Mouse (Mus musculus): ENCODE results near the gene Nsd1.
A peak's percentile ranks its signal among the peaks of the same experiment; 100 is the strongest.
"Not testable (repeated sequence)": the region's sequence is repeated elsewhere in the genome, so short reads cannot be mapped to it uniquely, and the experiment has no call there.

Gene Nsd1

DNA sequence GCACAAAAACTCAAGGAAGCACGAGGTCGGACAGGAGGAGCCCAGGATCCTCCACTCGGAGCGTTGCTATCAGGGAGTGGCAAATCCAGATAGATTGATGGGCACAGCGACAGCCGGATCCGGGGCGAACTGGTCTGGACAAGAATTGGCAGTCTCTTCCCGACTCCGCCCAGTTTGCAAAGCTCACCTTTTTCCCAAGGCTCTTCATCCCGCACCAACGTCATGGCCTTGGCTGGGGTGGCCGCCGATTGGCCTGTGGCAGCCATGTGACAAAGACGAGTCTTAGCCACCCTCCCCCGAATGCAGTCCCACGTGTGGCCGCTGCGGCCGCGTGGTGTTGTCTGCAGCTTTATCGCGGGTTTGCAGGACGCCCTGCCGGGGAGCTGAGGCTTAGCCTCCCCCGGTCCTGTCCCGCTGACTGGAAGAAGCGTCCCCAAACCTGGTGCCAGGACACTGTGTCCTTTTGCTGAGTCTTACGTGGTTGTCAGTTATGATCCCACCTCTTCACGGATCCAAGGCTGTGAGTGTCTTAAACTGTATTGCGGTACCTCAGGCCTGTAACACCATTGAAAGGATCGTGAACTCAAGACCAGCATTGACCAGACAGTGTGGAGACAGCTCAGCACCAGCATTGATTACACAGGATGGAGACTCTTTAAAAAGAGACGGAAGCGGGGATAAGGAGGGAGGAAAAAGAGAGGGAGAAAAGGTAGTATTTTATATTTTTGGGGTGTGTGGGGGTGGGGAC, 19.3 kb upstream of the Nsd1 start:
- DNase-seq (ENCODE audit: low spot score), result peak; percentile 99

DNA sequence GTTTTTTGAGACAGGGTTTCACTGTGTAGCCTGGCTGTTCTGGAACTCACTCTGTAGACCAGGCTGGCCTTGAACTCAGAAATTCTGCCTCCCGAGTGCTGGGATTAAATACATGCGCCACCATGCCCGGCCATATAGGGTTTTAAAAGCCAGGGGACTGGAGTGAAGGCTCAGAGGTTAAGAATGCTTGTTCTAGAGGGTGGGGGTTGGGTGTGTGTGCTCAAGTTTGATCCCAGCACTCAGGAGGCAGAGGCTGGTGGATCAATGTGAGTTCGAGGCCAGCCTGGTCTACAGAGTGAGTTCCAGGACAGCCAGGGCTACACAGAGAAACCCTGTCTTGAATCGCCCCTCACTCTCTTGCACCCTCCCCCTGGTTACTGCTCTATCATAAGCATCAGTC, 18.0 kb upstream of the Nsd1 start:
- no peak for DNase-seq (ENCODE audit: low spot score)

DNA sequence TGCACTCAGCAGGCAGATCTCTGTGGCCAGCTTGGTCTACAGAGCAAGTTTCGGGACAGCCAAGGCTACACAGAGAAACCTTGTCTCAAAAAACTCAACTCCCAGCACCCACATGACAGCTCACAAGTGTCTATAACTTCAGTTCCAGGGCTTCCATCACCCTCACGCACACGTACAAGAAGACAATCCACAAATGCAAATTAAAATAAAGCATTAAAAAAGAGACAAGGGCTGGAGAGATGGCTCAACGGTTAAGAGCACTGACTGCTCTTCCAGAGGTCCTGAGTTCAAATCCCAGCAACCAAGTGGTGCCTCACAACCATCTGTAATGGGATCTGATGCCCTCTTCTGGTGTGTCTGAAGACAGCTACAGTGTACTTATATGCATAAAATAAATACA, 6.8 kb upstream of the Nsd1 start:
- DNase-seq (ENCODE audit: low spot score), result not testable (repeated sequence)

DNA sequence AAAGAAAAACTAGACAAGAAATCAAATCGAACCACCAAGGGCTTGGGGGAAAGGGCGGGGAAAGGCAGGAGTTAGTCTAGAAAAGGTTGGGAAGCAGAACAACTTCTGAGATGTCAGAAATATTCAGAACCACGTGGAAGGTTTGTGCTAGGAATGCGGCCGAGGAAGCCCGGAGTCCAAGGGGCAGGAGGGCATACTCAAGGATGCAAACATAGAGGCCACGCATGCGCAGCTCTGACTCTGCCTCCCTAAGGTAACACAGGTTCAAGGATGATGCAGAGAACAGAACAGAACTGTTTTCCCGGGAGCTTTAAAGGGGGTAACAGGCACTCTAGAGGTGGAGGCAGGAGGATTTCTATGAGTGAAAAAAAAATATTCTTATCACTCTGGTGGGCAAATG, 5.8 kb upstream of the Nsd1 start:
- no peak for DNase-seq (ENCODE audit: low spot score)

- no peak for DNase-seq (ENCODE audit: low spot score)
These were observed 4.8 kb upstream of the Nsd1 start for GRCm38 (mm10) chr13:55204667-55205389.

GRCm38 (mm10) chr13:55205448-55206205, 4.0 kb upstream of the Nsd1 start:
- DNase-seq (ENCODE audit: low spot score), result no peak

- DNase-seq (ENCODE audit: low spot score), result peak; percentile 15
These were observed 539 bp upstream of the Nsd1 start for GRCm38 (mm10) chr13:55208837-55209648.

DNA sequence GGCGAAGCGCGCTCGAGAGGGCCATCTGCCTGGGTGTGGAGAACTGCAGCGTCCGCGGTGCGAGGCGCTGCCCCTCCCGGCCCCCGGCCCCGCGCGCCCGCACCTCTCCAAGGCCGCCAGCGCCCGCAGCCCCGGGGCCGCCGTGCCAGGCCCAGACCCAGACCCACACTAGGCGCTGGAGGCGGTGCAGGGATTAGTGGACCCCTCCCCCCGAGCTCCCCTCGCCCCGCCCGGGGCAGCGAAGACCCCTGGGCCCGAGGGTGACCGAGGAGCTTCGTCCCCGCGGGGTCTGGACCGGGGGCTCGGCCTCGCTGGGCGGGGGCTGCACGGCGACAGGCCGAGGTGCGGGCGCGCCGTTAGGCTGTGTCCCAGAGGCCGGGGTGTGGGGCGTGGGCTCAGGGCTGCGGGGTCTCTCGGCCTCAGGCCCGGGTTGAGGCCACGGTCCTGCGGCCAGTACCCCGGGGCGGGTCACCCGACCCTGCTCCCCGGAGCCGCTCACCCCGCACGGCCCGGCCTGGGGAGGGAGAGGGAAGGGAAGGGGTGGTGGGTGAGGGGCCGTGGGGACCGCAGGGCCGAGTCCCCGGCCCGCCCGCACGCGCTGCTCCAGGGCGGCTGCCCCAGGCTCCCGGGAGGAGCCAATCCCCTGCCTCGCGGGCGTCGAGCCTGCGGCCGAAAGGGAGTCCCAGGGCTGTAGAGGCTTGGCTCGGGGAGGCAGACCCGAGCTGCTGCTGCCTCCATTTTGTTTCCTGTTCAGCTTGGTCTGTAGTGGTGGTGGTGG, 800 bp downstream of the Nsd1 start:
- DNase-seq (ENCODE audit: low spot score), result peak; percentile 81

GRCm38 (mm10) chr13:55210971-55211220, 1.3 kb downstream of the Nsd1 start:
- DNase-seq (ENCODE audit: low spot score), result no peak

DNA sequence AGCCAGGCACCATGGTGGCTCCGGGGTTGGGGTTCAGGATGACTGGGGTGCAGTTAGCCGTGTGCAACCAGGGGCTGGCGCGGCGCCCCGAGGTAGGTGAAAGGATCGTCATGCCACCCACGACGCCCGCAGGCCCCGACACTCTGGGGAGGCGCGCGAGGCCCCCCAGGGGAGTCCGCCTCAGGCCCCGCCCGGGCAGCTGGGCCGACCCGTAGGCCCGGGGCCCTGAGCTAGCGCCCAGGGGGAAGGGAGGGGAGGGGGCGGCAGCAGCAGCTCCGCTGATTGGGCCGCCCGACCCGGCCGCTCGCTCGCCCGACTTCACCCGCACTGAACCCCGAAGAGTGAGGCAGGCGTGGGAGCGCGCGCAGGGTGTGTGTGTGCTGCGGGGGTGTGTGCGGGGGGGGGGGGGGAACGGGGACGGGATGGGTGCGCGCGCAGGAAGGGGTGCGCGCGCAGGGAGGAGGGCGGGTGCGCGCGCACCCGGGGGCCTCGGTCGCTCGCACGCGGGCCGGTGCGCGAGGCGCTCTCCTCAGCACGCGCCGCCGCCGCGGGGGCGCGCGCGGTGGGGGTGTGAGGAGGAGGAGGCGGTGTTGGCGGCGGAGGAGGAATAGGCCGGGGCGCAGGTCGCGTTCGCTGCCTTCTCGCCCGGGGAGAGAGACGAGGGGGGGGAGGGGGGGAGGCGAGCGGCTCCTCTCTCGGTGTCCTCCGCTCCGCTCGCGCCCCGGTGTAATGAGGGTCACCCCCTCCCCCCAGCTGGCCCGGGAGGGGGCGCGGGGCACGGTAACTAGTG, 1.8 kb downstream of the Nsd1 start:
- DNase-seq (ENCODE audit: low spot score), result peak; percentile 92

DNA sequence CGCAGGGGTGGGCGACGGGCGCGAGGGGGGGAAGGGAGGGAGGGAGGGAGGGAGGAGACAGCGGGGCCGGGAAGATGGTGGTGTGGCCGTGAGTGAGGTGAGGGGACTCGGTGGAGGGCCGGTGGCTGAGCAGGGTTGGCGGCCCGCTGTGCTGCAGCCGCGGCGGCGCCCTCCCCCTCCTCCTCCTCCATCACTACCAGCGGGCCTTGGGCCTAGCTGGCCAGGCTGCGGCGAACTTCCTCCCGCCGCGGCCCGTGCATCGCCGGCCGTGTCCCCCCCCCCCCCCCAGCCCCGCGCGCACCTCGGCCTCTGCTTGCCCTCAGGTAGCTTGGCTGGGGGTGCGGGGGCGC, 2.4 kb downstream of the Nsd1 start:
- peak; percentile 76 for DNase-seq (ENCODE audit: low spot score)

GRCm38 (mm10) chr13:55212361-55213137, 3.0 kb downstream of the Nsd1 start:
- peak; percentile 54 for DNase-seq (ENCODE audit: low spot score)

- DNase-seq (ENCODE audit: low spot score), result no peak
These were observed 3.7 kb downstream of the Nsd1 start for GRCm38 (mm10) chr13:55213138-55213806.

DNA sequence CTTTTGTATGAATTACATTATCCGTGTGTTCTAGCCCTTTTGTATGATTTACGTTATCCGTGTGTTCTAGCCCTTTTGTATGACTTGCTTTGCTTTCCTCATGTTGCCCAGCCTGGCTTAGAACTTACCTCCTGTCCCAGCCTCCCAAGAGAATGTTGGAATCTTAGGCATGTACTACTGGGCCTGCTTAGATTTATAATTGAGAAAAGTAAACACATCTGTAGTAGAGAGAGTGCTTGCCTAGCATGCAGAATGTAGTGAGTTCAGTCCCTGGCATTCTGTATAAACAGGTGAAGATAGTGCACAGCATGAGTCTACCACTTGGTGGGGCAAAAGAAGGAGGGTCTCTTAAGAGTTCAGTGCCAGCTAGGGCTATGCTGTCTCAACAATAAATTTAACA, 14.8 kb downstream of the Nsd1 start:
- DNase-seq (ENCODE audit: low spot score), result no peak

GRCm38 (mm10) chr13:55230701-55231100, 21.1 kb downstream of the Nsd1 start:
- DNase-seq (ENCODE audit: low spot score), result no peak

GRCm38 (mm10) chr13:55243205-55243604, 33.6 kb downstream of the Nsd1 start:
- DNase-seq (ENCODE audit: low spot score), result no peak

DNA sequence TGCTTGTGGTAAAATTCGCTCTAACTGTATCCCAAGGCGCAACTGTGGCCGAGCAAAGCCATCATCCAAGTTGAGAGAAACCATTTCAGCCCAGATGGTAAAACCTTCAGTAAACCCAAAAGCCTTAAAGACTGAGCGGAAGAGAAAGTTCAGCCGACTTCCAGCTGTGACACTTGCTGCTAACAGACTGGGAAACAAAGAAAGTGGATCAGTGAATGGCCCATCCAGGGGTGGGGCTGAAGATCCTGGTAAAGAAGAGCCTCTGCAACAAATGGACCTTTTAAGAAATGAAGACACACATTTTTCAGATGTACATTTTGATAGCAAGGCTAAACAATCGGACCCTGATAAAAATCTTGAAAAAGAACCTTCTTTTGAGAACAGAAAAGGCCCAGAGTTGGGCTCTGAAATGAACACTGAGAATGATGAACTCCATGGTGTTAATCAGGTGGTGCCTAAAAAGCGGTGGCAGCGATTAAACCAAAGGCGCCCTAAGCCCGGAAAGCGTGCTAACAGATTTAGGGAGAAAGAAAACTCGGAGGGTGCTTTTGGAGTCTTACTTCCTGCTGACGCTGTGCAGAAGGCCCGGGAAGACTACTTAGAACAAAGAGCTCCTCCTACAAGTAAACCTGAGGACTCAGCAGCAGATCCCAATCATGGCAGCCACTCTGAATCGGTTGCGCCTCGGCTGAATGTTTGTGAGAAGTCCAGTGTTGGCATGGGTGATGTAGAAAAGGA, 37.9 kb downstream of the Nsd1 start:
- DNase-seq (ENCODE audit: low spot score), result no peak

- DNase-seq (ENCODE audit: low spot score), result no peak
These were observed 39.7 kb downstream of the Nsd1 start for GRCm38 (mm10) chr13:55249246-55249645.

GRCm38 (mm10) chr13:55252820-55253219, 43.2 kb downstream of the Nsd1 start:
- DNase-seq (ENCODE audit: low spot score), result no peak

Data from embryo, embryonic 10 days (tissue).